Mouse (Mus musculus) liver, adult 2 months (tissue): ENCODE data around the gene Btbd17. TPM values are rescaled to one million over a fixed set of nuclear protein-coding genes. Genes with fewer than 3 reads are reported as not detected.
A peak's percentile ranks its signal among the peaks of the same experiment; 100 is the strongest.

Experiments
- DNase-seq: peaks from one replicate; pipeline ENCODE4 v3.0.0-alpha.2; 2011; ENCODE audit warnings: low read depth, low spot score; ENCODE audit errors: extremely low read depth
- H3K27ac ChIP-seq: fragments of 200-500 bp; replicated peaks from 2 replicates; pipeline ENCODE4 v1.5.1; 2012; ENCODE audit warnings: low read depth, mild to moderate bottlenecking, control low read depth, inconsistent platforms, low read length; ENCODE audit not compliant: insufficient read depth
- H3K27me3 ChIP-seq: fragments of 200-500 bp; 2 replicates; pipeline ENCODE4 v1.6.1; 2012; ENCODE audit warnings: mild to moderate bottlenecking, moderate library complexity, low read length, inconsistent platforms; ENCODE audit not compliant: control insufficient read depth, insufficient read depth
- H3K36me3 ChIP-seq: fragments of 200-500 bp; 2 replicates; pipeline ENCODE4 v1.6.1; 2012; ENCODE audit warnings: low read length, inconsistent platforms; ENCODE audit not compliant: control insufficient read depth, insufficient read depth
- H3K4me1 ChIP-seq: fragments of 200-500 bp; 2 replicates; pipeline ENCODE4 v1.6.1; 2011; ENCODE audit warnings: low read length; ENCODE audit not compliant: control insufficient read depth, insufficient read depth
- H3K4me3 ChIP-seq: fragments of 200-500 bp; 2 replicates; pipeline ENCODE4 v1.5.1; 2011; ENCODE audit warnings: low read depth, mild to moderate bottlenecking, control low read depth, low read length, moderate library complexity; ENCODE audit not compliant: insufficient read depth
- H3K79me2 ChIP-seq: fragments of 200-500 bp; 2 replicates; pipeline ENCODE4 v1.6.1; 2012; ENCODE audit warnings: inconsistent platforms, mild to moderate bottlenecking, low read length, moderate library complexity; ENCODE audit not compliant: control insufficient read depth, insufficient read depth
- H3K9ac ChIP-seq: fragments of 200-500 bp; 2 replicates; pipeline ENCODE4 v1.6.1; 2012; ENCODE audit warnings: low read depth, mild to moderate bottlenecking, control low read depth, inconsistent platforms, low read length
- CTCF ChIP-seq: fragments of 200-500 bp; IDR thresholded peaks from 2 replicates; pipeline ENCODE4 v1.5.1; 2011; ENCODE audit warnings: low read depth, low read length, control low read depth
- POLR2A ChIP-seq: fragments of 200-500 bp; IDR thresholded peaks from 2 replicates; pipeline ENCODE4 v1.6.1; 2011; ENCODE audit warnings: low read length, control low read depth; ENCODE audit not compliant: insufficient read depth; ENCODE audit errors: extremely low read depth
- whole genome bisulfite sequencing: fragments of 180-500 bp; shearing (Covaris S2); methylation state at CpG from one replicate; pipeline ENCODE4 v1.1.7; 2018; 5-methylcytosine and 5-hydroxymethylcytosine counted together
- polyA plus RNA-seq: library from polyadenylated mRNA; depleted of rRNA; stranded (reverse); fragments of >200 nt; gene quantifications from 2 replicates; pipeline ENCODE4 v1.2.3, GENCODE M21; 2012; rRNA removed
- total RNA-seq: library from RNA; depleted of rRNA; stranded (reverse); fragments of >200 nt; gene quantifications from 2 replicates; pipeline ENCODE4 v1.2.3, GENCODE M21; 2014; rRNA removed

Gene Btbd17
- total and polyA plus RNA-seq, 2 experiments, result not detected

DNA sequence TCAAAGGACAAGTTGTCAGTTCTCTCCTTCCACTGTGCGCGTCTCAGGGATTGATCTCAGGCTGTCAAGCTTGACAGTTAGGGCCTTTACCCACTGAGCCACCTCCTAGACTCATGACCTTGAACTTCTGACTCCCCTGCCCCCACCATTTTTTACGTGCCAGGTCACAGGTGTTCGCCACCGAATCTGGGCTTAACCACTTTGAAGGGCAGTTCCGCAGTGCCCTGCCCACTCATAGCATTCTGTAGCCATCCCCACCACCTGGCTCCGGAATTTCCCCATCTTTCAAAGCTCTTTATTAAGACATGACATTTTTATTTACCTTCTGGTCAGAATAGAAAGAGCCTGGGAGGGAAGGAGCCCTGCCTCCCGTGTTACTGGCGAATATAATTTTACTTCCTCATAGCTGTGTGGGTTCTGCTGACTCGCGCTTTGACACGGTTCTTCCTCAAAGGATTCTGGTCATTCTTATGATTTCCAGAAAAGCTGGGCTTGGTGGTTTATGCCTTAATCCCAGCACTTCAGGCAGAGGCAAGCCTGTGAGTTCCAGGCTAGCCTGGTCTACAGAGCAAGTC lies 48.1 kb downstream of the Btbd17 start:
- DNase-seq, result peak; percentile 15
- H3K4me3 ChIP-seq, result no peak overlapping the region
- H3K79me2 ChIP-seq, result no peaks in the 10 kb centered on the region
- no peaks in the 10 kb centered on the region for H3K36me3 ChIP-seq
- 77% methylated on average over 12 of the region's 12 CpGs for whole genome bisulfite sequencing
- no peaks in the 10 kb centered on the region for H3K4me1 ChIP-seq
- H3K27ac ChIP-seq, result no peak overlapping the region
- H3K27me3 ChIP-seq, result no peaks in the 10 kb centered on the region
- no peak for TF ChIP-seq CTCF
- TF ChIP-seq POLR2A, result no peak
- no peak overlapping the region for H3K9ac ChIP-seq

DNA sequence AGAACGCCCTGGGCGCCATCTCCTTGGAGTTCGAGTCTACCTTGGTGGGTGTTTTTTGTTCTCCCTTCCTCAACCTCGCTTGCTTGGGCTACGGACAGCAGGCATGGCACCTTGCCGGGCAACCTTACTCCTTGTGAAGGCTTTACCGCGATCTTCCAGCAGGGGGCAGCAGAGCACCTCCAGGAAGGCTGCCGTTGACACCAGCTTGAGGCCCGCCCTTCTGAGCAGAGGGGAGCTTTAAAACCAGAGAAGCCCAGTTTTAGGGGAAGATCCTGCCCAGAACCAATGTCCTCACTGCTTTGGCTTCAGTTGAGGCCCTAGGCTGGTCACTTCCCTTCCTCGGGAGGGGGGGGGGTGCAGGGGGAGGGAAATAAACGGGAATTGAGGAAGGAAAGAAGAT lies 50.6 kb downstream of the Btbd17 start:
- 4% methylated on average over 12 of the region's 12 CpGs for WGBS
- Histone ChIP-seq H3K27me3 (no peaks in the 10 kb centered on the region), H3K4me1 (no peaks in the 10 kb centered on the region), H3K36me3 (no peaks in the 10 kb centered on the region), H3K79me2 (no peaks in the 10 kb centered on the region), H3K4me3 (no peak overlapping the region), H3K9ac (peak overlapping the region; percentile 27; the same call in 1 of the 2 replicates), H3K27ac (no peak overlapping the region)
- DNase-seq, result peak; percentile 44
- no peak for TF ChIP-seq POLR2A
- peak; percentile 99 for TF ChIP-seq CTCF

DNA sequence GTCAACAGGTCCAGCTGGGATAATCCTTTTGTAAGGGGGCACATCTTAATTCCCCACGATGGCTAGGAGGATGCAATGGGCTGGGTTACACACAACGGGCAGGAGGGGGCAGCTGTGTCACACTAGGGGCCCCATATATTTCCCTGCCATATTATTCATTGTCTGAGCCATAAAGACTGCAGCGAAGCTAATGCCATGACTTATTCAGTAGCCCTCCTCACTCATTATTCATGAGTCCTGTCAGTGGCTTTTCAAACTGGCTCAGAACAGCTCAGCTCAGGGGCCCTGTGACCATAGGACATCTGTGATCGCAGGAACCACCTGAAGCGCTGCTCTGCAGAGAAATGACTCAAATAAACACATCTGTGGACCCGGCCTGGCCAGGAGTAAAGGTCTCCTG lies 54.3 kb downstream of the Btbd17 start:
- H3K9ac ChIP-seq, result no peak overlapping the region
- no peaks in the 10 kb centered on the region; the same call in 1 of the 2 replicates for H3K27me3 ChIP-seq
- 68% methylated on average over 6 of the region's 6 CpGs for WGBS
- H3K4me3 ChIP-seq, result no peak overlapping the region
- TF ChIP-seq POLR2A, result no peak
- TF ChIP-seq CTCF, result no peak
- no peaks in the 10 kb centered on the region; the same call in 1 of the 2 replicates for H3K4me1 ChIP-seq
- H3K79me2 ChIP-seq, result no peaks in the 10 kb centered on the region
- no peak overlapping the region for H3K27ac ChIP-seq
- H3K36me3 ChIP-seq, result no peaks in the 10 kb centered on the region
- DNase-seq, result no peak

Other genes with a start within 250 kb of the Btbd17 start
- 969 and 1,006 TPM in 2 replicates for gene Rpl38, start 127.4 kb downstream of the Btbd17 start, total RNA-seq
- 245 and 258 TPM in 2 replicates for gene Rpl38, start 127.4 kb downstream of the Btbd17 start, polyA plus RNA-seq
- gene Ttyh2, start 120.5 kb downstream of the Btbd17 start, total RNA-seq, result 25.6 and 42.6 TPM in 2 replicates
- gene Ttyh2, start 120.5 kb downstream of the Btbd17 start, polyA plus RNA-seq, result 65.5 and 66.9 TPM in 2 replicates
- not detected in 2 replicates for gene Dnaic2, start 68.5 kb downstream of the Btbd17 start, total RNA-seq
- 0.13 TPM in 1 of 2 replicates, not detected in the other for gene Dnaic2, start 68.5 kb downstream of the Btbd17 start, polyA plus RNA-seq
- 0.37 and 0.74 TPM in 2 replicates for gene Kif19a, start 30.6 kb downstream of the Btbd17 start, total RNA-seq
- 0.24 and 0.26 TPM in 2 replicates for gene Kif19a, start 30.6 kb downstream of the Btbd17 start, polyA plus RNA-seq
- gene Gpr142, start 3.0 kb upstream of the Btbd17 start, total RNA-seq, result not detected in 2 replicates
- gene Gpr142, start 3.0 kb upstream of the Btbd17 start, polyA plus RNA-seq, result not detected in 2 replicates
- 51.4 and 66.2 TPM in 2 replicates for gene Gprc5c, start 55.2 kb upstream of the Btbd17 start, total RNA-seq
- gene Gprc5c, start 55.2 kb upstream of the Btbd17 start, polyA plus RNA-seq, result 87.6 and 93.9 TPM in 2 replicates
- 3.0 and 3.6 TPM in 2 replicates for gene Cd300a, start 94.1 kb upstream of the Btbd17 start, total RNA-seq
- 0.65 and 1.2 TPM in 2 replicates for gene Cd300a, start 94.1 kb upstream of the Btbd17 start, polyA plus RNA-seq
- gene Cd300lb, start 138.4 kb upstream of the Btbd17 start, total RNA-seq, result 1.0 and 1.2 TPM in 2 replicates
- 0.35 and 0.46 TPM in 2 replicates for gene Cd300lb, start 138.4 kb upstream of the Btbd17 start, polyA plus RNA-seq
- 0.20 TPM in 1 of 2 replicates, not detected in the other for gene Cd300c, start 173.2 kb upstream of the Btbd17 start, total RNA-seq
- 0.24 and 0.49 TPM in 2 replicates for gene Cd300c, start 173.2 kb upstream of the Btbd17 start, polyA plus RNA-seq
- gene Cd300ld, start 194.0 kb upstream of the Btbd17 start, total RNA-seq, result 6.6 and 7.4 TPM in 2 replicates
- gene Cd300ld, start 194.0 kb upstream of the Btbd17 start, polyA plus RNA-seq, result 2.9 and 3.4 TPM in 2 replicates
- gene Cd300c2, start 205.9 kb upstream of the Btbd17 start, total RNA-seq, result 5.6 and 7.9 TPM in 2 replicates
- 3.5 and 4.9 TPM in 2 replicates for gene Cd300c2, start 205.9 kb upstream of the Btbd17 start, polyA plus RNA-seq
- gene Cd300ld2, start 220.2 kb upstream of the Btbd17 start, total RNA-seq, result not detected in 2 replicates
- not detected in 2 replicates for gene Cd300ld2, start 220.2 kb upstream of the Btbd17 start, polyA plus RNA-seq
- not detected in 2 replicates for gene Cd300ld4, start 231.1 kb upstream of the Btbd17 start, total RNA-seq
- gene Cd300ld4, start 231.1 kb upstream of the Btbd17 start, polyA plus RNA-seq, result not detected in 2 replicates
- 0.18 TPM in 1 of 2 replicates, not detected in the other for gene Cd300ld5, start 241.8 kb upstream of the Btbd17 start, total RNA-seq
- gene Cd300ld5, start 241.8 kb upstream of the Btbd17 start, polyA plus RNA-seq, result 0.14 TPM in 1 of 2 replicates, not detected in the other